Mouse (Mus musculus) stomach, embryonic 14.5 days (tissue): ENCODE measurements around the gene Usp6nl. TPM values are rescaled to one million over a fixed set of nuclear protein-coding genes. Genes with fewer than 3 reads are reported as not detected.

Experiments
- ATAC-seq: fragments of 200-750 bp; cut with Nextera tagmentation; 2 replicates; pipeline ENCODE4 v1.8.0; 2017; ENCODE audit warnings: low read depth, moderate TSS enrichment; ENCODE audit not compliant: insufficient number of reproducible peaks, insufficient read depth, low FRiP score
- H3K27ac ChIP-seq: fragments of 300-500 bp; sonication (generic); 2 replicates; pipeline ENCODE4 v1.5.1; 2014; ENCODE audit warnings: mild to moderate bottlenecking, low read length, moderate library complexity, mixed read lengths
- H3K27me3 ChIP-seq: fragments of 300-500 bp; sonication (generic); 2 replicates; pipeline ENCODE4 v1.6.1; 2014; ENCODE audit warnings: low read length, control low read depth, mixed read lengths; ENCODE audit not compliant: control insufficient read depth, insufficient read depth
- H3K36me3 ChIP-seq: fragments of 300-500 bp; sonication (generic); 2 replicates; pipeline ENCODE4 v1.6.1; 2014; ENCODE audit warnings: mild to moderate bottlenecking, control low read depth, low read length, moderate library complexity, mixed read lengths; ENCODE audit not compliant: control insufficient read depth, insufficient read depth
- H3K4me1 ChIP-seq: fragments of 300-500 bp; sonication (generic); 2 replicates; pipeline ENCODE4 v1.6.1; 2014; ENCODE audit warnings: low read length, control low read depth, mixed read lengths; ENCODE audit not compliant: control insufficient read depth, insufficient read depth
- H3K4me2 ChIP-seq: fragments of 300-500 bp; sonication (generic); replicated peaks from 2 replicates; pipeline ENCODE4 v1.6.1; 2014; ENCODE audit warnings: low read depth, low read length, control low read depth
- H3K4me3 ChIP-seq: fragments of 300-500 bp; sonication (generic); 2 replicates; pipeline ENCODE4 v1.5.1; 2014; ENCODE audit warnings: low read depth, low read length, control low read depth
- H3K9ac ChIP-seq: fragments of 300-500 bp; sonication (generic); replicated peaks from 2 replicates; pipeline ENCODE4 v1.6.1; 2014; ENCODE audit warnings: low read depth, mild to moderate bottlenecking, control low read depth, low read length, moderate library complexity, mixed read lengths
- H3K9me3 ChIP-seq: fragments of 300-500 bp; sonication (generic); 2 replicates; pipeline ENCODE4 v1.6.1; 2016; ENCODE audit warnings: low read depth, low read length, control low read depth; ENCODE audit not compliant: control insufficient read depth
- WGBS: fragments of 180-500 bp; shearing (Covaris S2); extraction: QIAGEN DNeasy Blood & Tissue Kit; methylation state at CpG from one replicate; pipeline ENCODE4 v1.1.7; 2014; 5-methylcytosine and 5-hydroxymethylcytosine counted together
- polyA plus RNA-seq: library from polyadenylated mRNA; unstranded; fragments of >200 nt; fragmentation: Nextera tagmentation; extraction: Ambion mirVana; gene quantifications from 2 replicates; pipeline ENCODE4 v1.2.1, GENCODE M21; 2014

The Usp6nl gene
- polyA plus RNA-seq, 1 experiment from 2014 or later: 12.9 TPM

DNA sequence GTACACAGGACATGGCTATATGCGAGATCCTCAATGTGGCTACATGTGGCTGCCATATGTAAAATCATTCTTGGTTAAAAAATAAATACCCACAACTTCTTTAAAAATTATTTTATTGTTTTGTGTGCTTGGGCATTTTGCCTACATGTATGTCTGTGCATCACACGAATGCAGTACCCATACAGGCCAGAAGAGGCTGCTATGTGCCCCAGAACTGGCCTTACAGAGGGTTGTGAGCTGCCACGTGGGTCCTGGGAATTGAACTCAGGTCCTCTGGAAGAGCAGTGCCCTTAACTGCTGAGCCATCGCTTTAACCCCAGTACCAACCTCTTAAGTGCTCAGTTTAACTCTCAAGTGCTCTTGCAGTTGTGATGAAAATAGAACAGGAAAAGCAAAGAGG, 168.4 kb downstream of the Usp6nl start:
- H3K27me3 ChIP-seq: no peaks in the 10 kb centered on the region
- no peak overlapping the region for H3K27ac ChIP-seq
- H3K9me3 ChIP-seq: no peaks in the 10 kb centered on the region
- WGBS: 81% methylated on average over 4 of the region's 4 CpGs
- no peaks in the 10 kb centered on the region for H3K36me3 ChIP-seq
- no peak overlapping the region for H3K4me2 ChIP-seq
- no peak for ATAC-seq
- H3K9ac ChIP-seq: no peak overlapping the region
- H3K4me1 ChIP-seq: no peaks in the 10 kb centered on the region
- H3K4me3 ChIP-seq: no peak overlapping the region

DNA sequence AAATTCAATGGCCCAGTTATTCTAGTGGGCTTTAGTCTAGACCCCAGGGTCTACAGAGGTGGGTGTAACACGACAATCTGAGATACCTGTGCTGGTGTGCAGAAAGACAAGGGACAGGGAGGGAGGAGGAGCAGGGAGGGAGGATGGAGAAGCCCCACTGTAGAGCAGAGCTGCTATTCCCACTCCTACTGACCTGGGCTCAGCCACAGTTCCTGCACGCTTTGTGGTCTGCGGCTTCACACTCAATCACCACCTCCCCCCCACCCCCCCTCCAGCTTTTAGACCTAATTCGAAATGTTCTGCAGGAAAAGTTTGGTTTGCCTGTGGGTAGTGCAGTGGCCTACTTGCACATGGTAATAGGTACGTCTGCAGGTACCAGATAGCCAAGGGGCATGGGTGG, 171.4 kb downstream of the Usp6nl start:
- no peaks in the 10 kb centered on the region for H3K9me3 ChIP-seq

More for the DNA sequence above, 171.4 kb downstream of the Usp6nl start:
- no peak overlapping the region for H3K27ac ChIP-seq
- H3K27me3 ChIP-seq: no peaks in the 10 kb centered on the region
- H3K9ac ChIP-seq: no peak overlapping the region
- no peaks in the 10 kb centered on the region for H3K4me1 ChIP-seq
- WGBS: 86% methylated on average over 5 of the region's 5 CpGs
- H3K4me3 ChIP-seq: no peak overlapping the region
- no peak for ATAC-seq
- H3K4me2 ChIP-seq: no peak overlapping the region
- no peaks in the 10 kb centered on the region for H3K36me3 ChIP-seq

Other genes starting within 250 kb of the Usp6nl start
- 17.6 and 17.7 TPM in 2 replicates for gene Proser2, start 192.5 kb upstream of the Usp6nl start, polyA plus RNA-seq
- 8.1 and 10.2 TPM in 2 replicates for gene Echdc3, start 109.6 kb upstream of the Usp6nl start, polyA plus RNA-seq